Mouse (Mus musculus): ENCODE measurements around the gene Slc11a1.

DNA sequence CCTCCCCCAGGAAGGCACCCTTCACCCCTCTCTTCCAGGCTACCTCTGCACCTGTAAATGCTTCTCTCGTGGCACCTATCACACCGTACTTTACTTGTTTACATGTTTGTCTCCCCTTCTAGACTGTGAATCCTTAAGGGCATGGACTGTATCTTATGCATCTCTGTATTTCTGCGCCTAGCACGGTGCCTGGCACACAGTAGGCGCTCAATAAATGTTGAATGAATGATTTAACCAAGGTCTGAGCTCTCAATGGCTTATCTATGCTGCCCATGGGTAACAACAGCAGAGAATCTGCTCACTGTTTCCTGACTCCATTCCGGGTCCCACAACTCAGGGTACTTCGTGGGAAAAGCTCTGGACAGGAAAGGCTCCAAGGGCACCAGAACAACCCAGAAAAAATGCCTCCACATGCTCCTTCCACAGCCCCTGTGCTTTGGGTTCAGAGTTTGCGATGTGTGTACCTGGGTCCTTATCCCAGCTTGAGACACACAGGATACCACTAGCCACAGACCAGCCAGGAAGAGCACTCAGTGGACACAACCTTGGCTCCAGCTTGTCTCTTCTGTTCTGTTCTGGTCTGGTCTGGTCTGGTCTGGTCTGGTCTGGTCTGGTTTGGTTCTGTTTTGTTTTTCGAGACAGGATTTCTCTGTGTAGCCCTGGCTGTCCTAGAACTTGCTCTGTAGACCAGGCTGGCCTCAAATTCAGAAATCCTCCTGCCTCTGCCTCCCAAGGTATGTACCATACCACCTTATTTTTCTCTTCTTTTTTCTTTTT lies 21.4 kb upstream of the Slc11a1 start:
- TF ChIP-seq CTCF (IDR thresholded peaks at IDR 0.05; ENCODE audit: low read depth) (no peak), EP300 (IDR thresholded peaks at IDR 0.05; ENCODE audit: low read depth) (no peak)
